Mouse (Mus musculus): Measurements from ENCODE around the gene Tspear.

DNA sequence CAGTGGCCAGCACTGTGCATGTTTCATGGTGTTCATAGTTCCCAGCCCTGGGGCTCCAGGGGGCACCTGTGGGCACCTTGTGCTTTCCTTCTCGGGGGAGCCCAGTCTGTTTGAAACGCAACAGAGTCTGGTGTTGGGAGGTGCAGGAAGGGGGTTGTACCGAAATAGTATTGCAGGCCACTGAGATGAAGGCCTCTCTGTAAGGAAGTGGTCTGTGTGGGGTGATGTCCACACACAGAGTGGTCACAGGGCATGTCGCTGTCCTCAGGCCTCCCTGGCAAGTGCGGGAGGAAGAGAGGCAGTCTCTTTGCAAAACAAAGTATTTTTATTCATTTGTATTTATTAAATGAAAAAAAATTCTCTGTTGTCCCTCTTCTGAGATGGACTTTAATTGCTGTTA, 40.8 kb upstream of the Tspear start:
- TF ChIP-seq EP300 (IDR thresholded peaks at IDR 0.05; ENCODE audit: insufficient read depth, low read depth, low read length) (no peak), CTCF (IDR thresholded peaks at IDR 0.05; ENCODE audit: low read depth, low read length) (no peak)

Data from ES-Bruce4 (cell line).